Mouse (Mus musculus) stomach, postnatal 0 days (tissue): ENCODE measurements around the gene Foxl1.

Experiments
- CTCF ChIP-seq: IDR thresholded peaks from 2 replicates; pipeline ENCODE4 v1.5.1; 2016; ENCODE audit warnings: antibody characterized with exemption, low read depth, mild to moderate bottlenecking, moderate library complexity
- EP300 ChIP-seq: optimal IDR thresholded peaks from 2 replicates; pipeline ENCODE3; 2016; ENCODE audit warnings: antibody characterized with exemption

DNA sequence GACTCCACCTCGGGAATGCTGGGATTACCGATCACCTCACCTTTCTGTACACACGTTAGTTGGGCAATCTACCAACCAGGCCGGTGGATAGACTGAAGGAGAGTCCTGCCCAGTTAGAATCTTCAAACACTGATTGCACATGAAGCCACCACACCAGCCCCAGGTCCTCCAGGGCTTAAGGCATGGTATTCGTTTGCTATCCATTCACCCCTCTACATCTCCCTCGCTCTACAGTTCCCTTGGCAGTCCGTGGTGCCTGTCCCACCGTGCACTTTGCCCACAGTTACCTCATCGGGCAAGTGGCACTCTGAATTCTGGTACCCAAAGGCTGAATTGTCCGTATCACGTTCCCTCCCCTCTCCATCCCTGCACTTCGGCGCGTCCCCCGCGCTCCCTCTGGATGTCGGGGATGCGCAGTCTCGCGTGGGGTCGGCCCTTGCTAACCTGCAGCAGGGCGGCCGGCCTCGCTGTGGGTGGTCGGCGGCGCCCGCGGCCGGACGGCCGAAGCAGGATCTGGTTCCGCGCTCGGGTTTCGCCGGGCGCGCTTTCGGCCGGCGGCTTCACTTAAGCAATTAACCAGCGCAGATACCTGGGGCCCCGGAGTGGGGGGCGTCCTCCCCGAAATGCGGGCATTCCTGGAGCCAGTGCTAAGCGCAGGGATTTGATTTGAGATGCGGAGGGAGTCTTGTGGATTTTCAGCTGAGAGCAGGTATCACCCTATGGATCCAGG is 47.2 kb upstream of the Foxl1 start:
- TF ChIP-seq CTCF (no peak), EP300 (no peak)
